Mouse (Mus musculus) neural tube, embryonic 11.5 days (tissue): ENCODE data around the gene Ptprm. TPM values are rescaled to one million over a fixed set of nuclear protein-coding genes. Genes with fewer than 3 reads are reported as not detected.

Source experiments
- ATAC-seq: fragments of 200-750 bp; cut with Nextera tagmentation; 2 replicates; pipeline ENCODE4 v1.8.0; 2017; ENCODE audit warnings: moderate number of reproducible peaks, mild to moderate bottlenecking, moderate TSS enrichment, moderate library complexity; ENCODE audit not compliant: insufficient read depth, low FRiP score, low TSS enrichment
- DNase-seq: peaks from one replicate; pipeline ENCODE4 v3.0.0-alpha.2; 2015; ENCODE audit warnings: low spot score
- H3K27ac ChIP-seq: fragments of 300-500 bp; sonication (generic); 2 replicates; pipeline ENCODE4 v1.5.1; 2014; ENCODE audit warnings: low read depth, mild to moderate bottlenecking, low read length
- H3K27me3 ChIP-seq: fragments of 300-500 bp; sonication (generic); 2 replicates; pipeline ENCODE4 v1.6.1; 2014; ENCODE audit warnings: mild to moderate bottlenecking, low read length, mixed read lengths; ENCODE audit not compliant: control insufficient read depth, insufficient read depth
- H3K36me3 ChIP-seq: fragments of 300-500 bp; sonication (generic); 2 replicates; pipeline ENCODE4 v1.6.1; 2014; ENCODE audit warnings: mild to moderate bottlenecking, low read length, moderate library complexity, mixed read lengths; ENCODE audit not compliant: control insufficient read depth, insufficient read depth
- H3K4me1 ChIP-seq: fragments of 300-500 bp; sonication (generic); 2 replicates; pipeline ENCODE4 v1.6.1; 2014; ENCODE audit warnings: low read length, mixed read lengths; ENCODE audit not compliant: control insufficient read depth, insufficient read depth
- H3K4me2 ChIP-seq: fragments of 300-500 bp; sonication (generic); 2 replicates; pipeline ENCODE4 v1.6.1; 2014; ENCODE audit warnings: low read depth, mild to moderate bottlenecking, moderate library complexity
- H3K4me3 ChIP-seq: fragments of 300-500 bp; sonication (generic); 2 replicates; pipeline ENCODE4 v1.5.1; 2014; ENCODE audit warnings: low read depth, low read length
- H3K9ac ChIP-seq: fragments of 300-500 bp; sonication (generic); 2 replicates; pipeline ENCODE4 v1.6.1; 2014; ENCODE audit warnings: mild to moderate bottlenecking, low read length
- H3K9me3 ChIP-seq: fragments of 300-500 bp; sonication (generic); 2 replicates; pipeline ENCODE4 v1.6.1; 2016; ENCODE audit warnings: low read length; ENCODE audit not compliant: control insufficient read depth
- WGBS: fragments of 180-500 bp; shearing (Covaris S2); extraction: QIAGEN DNeasy Blood & Tissue Kit; methylation state at CpG from one replicate; pipeline ENCODE4 v1.1.7; 2014; 5-methylcytosine and 5-hydroxymethylcytosine counted together
- microRNA-seq: library from miRNA; unstranded; fragments of <30 nt; microRNA quantifications from one replicate; pipeline ENCODE4, GENCODE M21; 2016
- polyA plus RNA-seq: library from polyadenylated mRNA; unstranded; fragments of >200 nt; fragmentation: Nextera tagmentation; extraction: Ambion mirVana; gene quantifications from 2 replicates; pipeline ENCODE4 v1.2.1, GENCODE M21; 2014

Ptprm gene
- polyA plus RNA-seq, 1 experiment from 2014 or later = 12.7 TPM

GRCm38 (mm10) chr17:66637951-66638722, 716.1 kb downstream of the Ptprm start:
- Histone ChIP-seq H3K4me1 (no peaks in the 10 kb centered on the region), H3K4me3 (no peak overlapping the region), H3K9me3 (no peaks in the 10 kb centered on the region), H3K36me3 (no peaks in the 10 kb centered on the region), H3K4me2 (no peak overlapping the region), H3K9ac (no peak overlapping the region), H3K27ac (no peak overlapping the region), H3K27me3 (no peaks in the 10 kb centered on the region)
- DNase-seq (no peak), ATAC-seq (no peak)
- WGBS = 90% methylated on average over 7 of the region's 7 CpGs

DNA sequence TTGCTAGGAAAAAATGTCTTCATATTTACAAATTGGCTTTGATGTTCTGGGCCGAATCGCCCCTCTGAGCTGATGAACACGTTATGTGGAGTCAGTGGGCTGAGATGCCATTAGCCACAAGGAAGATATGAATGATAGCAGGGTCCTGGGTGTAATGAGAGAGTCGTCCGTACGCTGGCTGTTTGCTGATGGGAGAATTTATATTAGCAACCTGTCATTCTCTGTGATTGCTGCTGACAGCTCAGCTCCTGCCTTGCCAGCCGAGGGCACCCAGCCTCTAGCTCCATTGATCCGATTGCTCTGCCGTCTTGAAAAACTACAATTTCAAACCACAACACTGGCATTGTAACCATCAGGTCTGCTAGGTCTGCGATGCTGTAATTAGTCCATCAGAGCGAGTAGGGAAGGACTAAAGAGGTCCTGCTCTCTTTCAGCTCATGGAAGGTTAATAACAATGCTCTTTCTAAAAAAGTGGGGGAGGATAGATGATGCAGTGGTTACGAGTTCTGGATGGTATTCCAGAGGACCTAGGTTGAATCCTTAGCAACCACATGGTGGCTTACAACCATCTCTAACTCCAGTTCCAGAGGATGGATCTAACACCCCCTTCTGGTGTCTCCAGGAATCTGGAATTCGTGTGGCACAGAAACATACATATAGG, 734.1 kb downstream of the Ptprm start:
- DNase-seq (no peak), ATAC-seq (no peak)
- no peaks in the 10 kb centered on the region for H3K27me3 ChIP-seq
- no peak overlapping the region for H3K4me2 ChIP-seq
- H3K4me3 ChIP-seq = no peak overlapping the region
- H3K4me1 ChIP-seq = no peaks in the 10 kb centered on the region
- no peaks in the 10 kb centered on the region for H3K9me3 ChIP-seq
- 76% methylated on average over 13 of the region's 13 CpGs for WGBS
- no peak overlapping the region for H3K27ac ChIP-seq
- H3K9ac ChIP-seq = no peak overlapping the region
- no peaks in the 10 kb centered on the region for H3K36me3 ChIP-seq

- ATAC-seq = no peak
Observed at GRCm38 (mm10) chr17:66619255-66619826, 734.9 kb downstream of the Ptprm start.

More at GRCm38 (mm10) chr17:66619255-66619826, 734.9 kb downstream of the Ptprm start:
- DNase-seq = no peak
- H3K36me3 ChIP-seq = no peaks in the 10 kb centered on the region
- no peaks in the 10 kb centered on the region for H3K4me1 ChIP-seq
- no peak overlapping the region for H3K4me2 ChIP-seq
- H3K27me3 ChIP-seq = no peaks in the 10 kb centered on the region
- H3K9ac ChIP-seq = no peak overlapping the region
- no peak overlapping the region for H3K4me3 ChIP-seq
- H3K27ac ChIP-seq = no peak overlapping the region
- no peaks in the 10 kb centered on the region for H3K9me3 ChIP-seq
- WGBS = 71% methylated on average over 3 of the region's 3 CpGs

Small RNA genes lying within 50 kb of the gene (microRNA-seq; reads per million reads assigned to microRNA genes)
- gene Mir5709 = not detected
